In genomic region chr4:123664951-123665661, GRCm38 (mm10) we compare ENCODE assay signal across 8 mouse cellular contexts. TPM values are rescaled to one million over a fixed set of nuclear protein-coding genes. Genes with fewer than 3 reads are reported as not detected.
A peak's percentile ranks its signal among the peaks of the same experiment; 100 is the strongest.
DNase-seq lines count a peak whose midpoint lies in the region; ATAC-seq and TF ChIP-seq lines count a peak whose summit lies in the region.

No protein-coding gene starts in this region.

- under 1% methylated on average over 58 of the region's 58 CpGs for WGBS in hindbrain, embryonic 16.5 days
- 2% methylated on average over 51 of the region's 58 CpGs for WGBS in liver, embryonic 14.5 days (ENCODE audit: insufficient replicate concordance)
- under 1% methylated on average over 55 of the region's 58 CpGs for WGBS in neural tube, embryonic 14.5 days

- H3K4me2 ChIP-seq in hindbrain, embryonic 16.5 days (ENCODE audit: low read length): peak overlapping the region; percentile 83
- peak overlapping the region; percentile 100 for H3K4me2 ChIP-seq in liver, embryonic 14.5 days (ENCODE audit: low read depth)
- H3K4me2 ChIP-seq in neural tube, embryonic 14.5 days (ENCODE audit: low read depth, low read length): peak overlapping the region; percentile 89

- H3K27me3 ChIP-seq in hindbrain, embryonic 16.5 days (replicated peaks; ENCODE audit: control insufficient read depth, insufficient read depth, low read length): no peaks in the 10 kb centered on the region
- no peaks in the 10 kb centered on the region; the same call in none of the 2 replicates for H3K27me3 ChIP-seq in liver, embryonic 14.5 days (ENCODE audit: control insufficient read depth, insufficient read depth, low read length)
- no peaks in the 10 kb centered on the region for H3K27me3 ChIP-seq in neural tube, embryonic 14.5 days (ENCODE audit: control insufficient read depth, insufficient read depth, low read length)

- DNase-seq in cerebellum, postnatal 10 days: peak; percentile 59 to 64
- no peak for DNase-seq in cerebellum, adult 8-10 months
- DNase-seq in Muller cell, postnatal 12 days (ENCODE audit: inconsistent ontology term): peak; percentile 66
- no peak for DNase-seq in liver, embryonic 14.5 days (ENCODE audit: low read depth in 3 of 3, low spot score in 3 of 3)
- DNase-seq in thymus, postnatal 10 days (ENCODE audit: low spot score in 2 of 2): no peak

- H3K9ac ChIP-seq in hindbrain, embryonic 16.5 days (ENCODE audit: low read depth, low read length): peak overlapping the region; percentile 92
- peak overlapping the region; percentile 89 for H3K9ac ChIP-seq in liver, embryonic 14.5 days (replicated peaks)
- peak overlapping the region; percentile 98 for H3K9ac ChIP-seq in neural tube, embryonic 14.5 days (replicated peaks; ENCODE audit: low read depth, low read length)

- peaks cover 49% of the 10 kb centered on the region for H3K4me1 ChIP-seq in hindbrain, embryonic 16.5 days (ENCODE audit: control insufficient read depth, insufficient read depth, low read depth, low read length)
- H3K4me1 ChIP-seq in liver, embryonic 14.5 days (replicated peaks; ENCODE audit: control insufficient read depth in 2 of 2, insufficient read depth in 2 of 2, low read length in 1 of 2): peaks cover 32 to 33% of the 10 kb centered on the region in 2 experiments
- peaks cover 48% of the 10 kb centered on the region for H3K4me1 ChIP-seq in neural tube, embryonic 14.5 days (ENCODE audit: control insufficient read depth, insufficient read depth, low read length)

- no peaks in the 10 kb centered on the region for H3K9me3 ChIP-seq in hindbrain, embryonic 16.5 days (ENCODE audit: control insufficient read depth, low read length)
- H3K9me3 ChIP-seq in liver, embryonic 14.5 days (ENCODE audit: control insufficient read depth, low read length): no peaks in the 10 kb centered on the region
- H3K9me3 ChIP-seq in neural tube, embryonic 14.5 days (ENCODE audit: control insufficient read depth, low read length): no peaks in the 10 kb centered on the region

- peak overlapping the region; percentile 96 for H3K27ac ChIP-seq in hindbrain, embryonic 16.5 days (ENCODE audit: low read depth, low read length)
- H3K27ac ChIP-seq in liver, embryonic 14.5 days: peak overlapping the region; percentile 86
- H3K27ac ChIP-seq in neural tube, embryonic 14.5 days (ENCODE audit: low read depth, low read length): peak overlapping the region; percentile 99

- peak overlapping the region; percentile 78 for H3K4me3 ChIP-seq in hindbrain, embryonic 16.5 days (ENCODE audit: low read length)
- H3K4me3 ChIP-seq in liver, embryonic 14.5 days (ENCODE audit: insufficient read depth in 1 of 2, low read depth in 2 of 2, low read length in 2 of 2): peak overlapping the region; percentile 73 to 82
- peak overlapping the region; percentile 78 for H3K4me3 ChIP-seq in neural tube, embryonic 14.5 days (ENCODE audit: low read depth, low read length)

- peak; percentile 24; the same call in 1 of the 2 replicates for ATAC-seq in erythroblast, adult 5-6 weeks (replicated peaks; ENCODE audit: low FRiP score, poor library complexity, severe bottlenecking)
- ATAC-seq in hindbrain, embryonic 16.5 days: peak; percentile 6; the same call in 1 of the 2 replicates
- peak; percentile 29; the same call in 1 of the 2 replicates for ATAC-seq in liver, embryonic 14.5 days (ENCODE audit: insufficient read depth)
- peak; percentile 13 for ATAC-seq in neural tube, embryonic 14.5 days (ENCODE audit: low read depth)

- no peaks in the 10 kb centered on the region for H3K36me3 ChIP-seq in hindbrain, embryonic 16.5 days (ENCODE audit: control insufficient read depth, insufficient read depth, low read length)
- no peaks in the 10 kb centered on the region for H3K36me3 ChIP-seq in liver, embryonic 14.5 days (replicated peaks; ENCODE audit: control insufficient read depth, insufficient read depth, low read depth)
- H3K36me3 ChIP-seq in neural tube, embryonic 14.5 days (ENCODE audit: control insufficient read depth, insufficient read depth, low read length): no peaks in the 10 kb centered on the region

- no peak for TF ChIP-seq EP300 in liver, embryonic 14.5 days (IDR thresholded peaks at IDR 0.05; ENCODE audit: low read depth)

- no peak for TF ChIP-seq CTCF in liver, embryonic 14.5 days (IDR thresholded peaks at IDR 0.05; ENCODE audit: low read depth)

RNA-seq across cellular contexts. Expression of gene Macf1, which starts 19.1 kb away (rescaled TPM):
- 48.5 and 52.5 TPM in 2 replicates for total RNA-seq in erythroblast, adult 5-6 weeks (2015; ENCODE audit: low replicate concordance)
- 65.5 and 81.0 TPM in 2 replicates for total RNA-seq in erythroblast, adult 5-6 weeks (2017; ENCODE audit: low replicate concordance)
- 61.0 and 62.2 TPM in 2 replicates for polyA plus RNA-seq in hindbrain, embryonic 16.5 days (2015; fragmentation: Nextera tagmentation; extraction: Ambion mirVana)
- polyA plus RNA-seq in liver, embryonic 14.5 days (2012; rRNA removed): 12.2 and 15.1 TPM in 2 replicates
- 12.9 and 13.4 TPM in 2 replicates for polyA plus RNA-seq in liver, embryonic 14.5 days (2014; fragmentation: Nextera tagmentation; extraction: Ambion mirVana)
- 111 and 144 TPM in 2 replicates for polyA plus RNA-seq in neural tube, embryonic 14.5 days (2014; fragmentation: Nextera tagmentation; extraction: Ambion mirVana)

RNA-seq across cellular contexts. Expression of gene Ndufs5, which starts 52.9 kb away (rescaled TPM):
- total RNA-seq in erythroblast, adult 5-6 weeks (2015; ENCODE audit: low replicate concordance): 25.3 and 32.9 TPM in 2 replicates
- 27.9 and 29.0 TPM in 2 replicates for total RNA-seq in erythroblast, adult 5-6 weeks (2017; ENCODE audit: low replicate concordance)
- 446 and 518 TPM in 2 replicates for polyA plus RNA-seq in hindbrain, embryonic 16.5 days (2015; fragmentation: Nextera tagmentation; extraction: Ambion mirVana)
- 65.8 and 108 TPM in 2 replicates for polyA plus RNA-seq in liver, embryonic 14.5 days (2012; rRNA removed)
- 188 and 189 TPM in 2 replicates for polyA plus RNA-seq in liver, embryonic 14.5 days (2014; fragmentation: Nextera tagmentation; extraction: Ambion mirVana)
- 485 and 586 TPM in 2 replicates for polyA plus RNA-seq in neural tube, embryonic 14.5 days (2014; fragmentation: Nextera tagmentation; extraction: Ambion mirVana)

Comparison
In these comparisons a context has a peak if more than half of its experiments do, and no peak if none do; other contexts are left out.
1. DNase-seq: peak in cerebellum, postnatal 10 days (2 of 2) and Muller cell, postnatal 12 days (single experiment); none in cerebellum, adult 8-10 months (single experiment), liver, embryonic 14.5 days (0 of 3) and thymus, postnatal 10 days (0 of 2).
2. Peak in every context shown above with its lines, with median percentiles within 50 percentile points of each other: ATAC-seq, H3K27ac ChIP-seq, H3K4me2 ChIP-seq, H3K4me3 ChIP-seq and H3K9ac ChIP-seq.